In genomic region chr4:147809966-147810304, GRCm38 (mm10) we compare ENCODE assay signal across 8 mouse cellular contexts. TPM values are rescaled to one million over a fixed set of nuclear protein-coding genes. Genes with fewer than 3 reads are reported as not detected.
DNase-seq lines count a peak whose midpoint lies in the region; ATAC-seq and TF ChIP-seq lines count a peak whose summit lies in the region.
"Not testable (repeated sequence)": the region's sequence is repeated elsewhere in the genome, so short reads cannot be mapped to it uniquely, and the experiment has no call there.

No protein-coding gene starts in this region.

- H3K36me3 ChIP-seq in forebrain, embryonic 13.5 days (ENCODE audit: poor library complexity, severe bottlenecking); hindbrain, postnatal 0 days (ENCODE audit: insufficient read depth, low read length); limb, embryonic 10.5 days; liver, embryonic 16.5 days (ENCODE audit: control insufficient read depth, insufficient read depth); midbrain, embryonic 13.5 days; stomach, embryonic 15.5 days: not testable (repeated sequence)
- peaks cover 15% of the 10 kb centered on the region for H3K36me3 ChIP-seq in heart, embryonic 13.5 days

- H3K27me3 ChIP-seq in forebrain, embryonic 13.5 days; heart, embryonic 13.5 days (replicated peaks); hindbrain, postnatal 0 days (ENCODE audit: insufficient read depth, low read length); limb, embryonic 10.5 days (ENCODE audit: low read depth, poor library complexity, severe bottlenecking); liver, embryonic 16.5 days (ENCODE audit: control insufficient read depth, insufficient read depth, low read depth, low read length); midbrain, embryonic 13.5 days; stomach, embryonic 15.5 days (replicated peaks): not testable (repeated sequence)

- DNase-seq in hindbrain, postnatal 0 days (ENCODE audit: low spot score); limb, embryonic 10.5 days (ENCODE audit: low spot score): not testable (repeated sequence)

- not testable (repeated sequence) for TF ChIP-seq CTCF in hindbrain, postnatal 0 days (IDR thresholded peaks at IDR 0.05; ENCODE audit: low read depth)

- WGBS in forebrain, embryonic 13.5 days = 46% methylated on average over 2 of the region's 2 CpGs
- 45% methylated on average over 2 of the region's 2 CpGs for WGBS in heart, embryonic 13.5 days
- 57% methylated on average over 2 of the region's 2 CpGs for WGBS in hindbrain, postnatal 0 days
- 42% methylated on average over 2 of the region's 2 CpGs for WGBS in limb, embryonic 10.5 days
- WGBS in liver, embryonic 16.5 days (ENCODE audit: insufficient replicate concordance) = 29% methylated on average over 2 of the region's 2 CpGs
- 61% methylated on average over 2 of the region's 2 CpGs for WGBS in midbrain, embryonic 13.5 days
- 42% methylated on average over 2 of the region's 2 CpGs for WGBS in stomach, embryonic 15.5 days

- not testable (repeated sequence) for ATAC-seq in forebrain, embryonic 13.5 days; heart, embryonic 13.5 days (ENCODE audit: extremely low read depth, insufficient number of reproducible peaks, low FRiP score, low TSS enrichment); hindbrain, postnatal 0 days; liver, embryonic 16.5 days (ENCODE audit: low read depth); midbrain, embryonic 13.5 days; stomach, embryonic 15.5 days (ENCODE audit: insufficient read depth, low FRiP score, low read depth)

- not testable (repeated sequence) for H3K9ac ChIP-seq in forebrain, embryonic 13.5 days; hindbrain, postnatal 0 days (replicated peaks; ENCODE audit: low read length); liver, embryonic 16.5 days (ENCODE audit: low read depth, low read length); midbrain, embryonic 13.5 days (replicated peaks); stomach, embryonic 15.5 days
- peak overlapping the region; percentile 84; the same call in 1 of the 2 replicates for H3K9ac ChIP-seq in heart, embryonic 13.5 days

- H3K9me3 ChIP-seq in forebrain, embryonic 13.5 days (replicated peaks); heart, embryonic 13.5 days; hindbrain, postnatal 0 days (ENCODE audit: low read length); limb, embryonic 10.5 days (replicated peaks); liver, embryonic 16.5 days (replicated peaks; ENCODE audit: control insufficient read depth, low read length); midbrain, embryonic 13.5 days; stomach, embryonic 15.5 days: not testable (repeated sequence)

- H3K4me3 ChIP-seq in brown adipose tissue, adult 24 weeks (ENCODE audit: insufficient read depth, low read depth, low read length) = peak overlapping the region; percentile 66
- peak overlapping the region; percentile 49 for H3K4me3 ChIP-seq in forebrain, embryonic 13.5 days
- peak overlapping the region; percentile 69 for H3K4me3 ChIP-seq in heart, embryonic 13.5 days
- H3K4me3 ChIP-seq in hindbrain, postnatal 0 days (ENCODE audit: low read length) = peak overlapping the region; percentile 38; the same call in 1 of the 2 replicates
- peak overlapping the region; percentile 57 for H3K4me3 ChIP-seq in limb, embryonic 10.5 days
- peak overlapping the region; percentile 65 for H3K4me3 ChIP-seq in liver, embryonic 16.5 days (ENCODE audit: low read depth, low read length)
- peak overlapping the region; percentile 42; the same call in 1 of the 2 replicates for H3K4me3 ChIP-seq in midbrain, embryonic 13.5 days (replicated peaks)
- H3K4me3 ChIP-seq in stomach, embryonic 15.5 days (replicated peaks) = peak overlapping the region; percentile 55

- peak overlapping the region; percentile 20; the same call in 1 of the 2 replicates for H3K27ac ChIP-seq in brown adipose tissue, adult 24 weeks (replicated peaks; ENCODE audit: low read depth, low read length)
- not testable (repeated sequence) for H3K27ac ChIP-seq in forebrain, embryonic 13.5 days; heart, embryonic 13.5 days (replicated peaks); hindbrain, postnatal 0 days; limb, embryonic 10.5 days; liver, embryonic 16.5 days (ENCODE audit: low read length); midbrain, embryonic 13.5 days
- peak overlapping the region; percentile 64; the same call in 1 of the 2 replicates for H3K27ac ChIP-seq in stomach, embryonic 15.5 days

- peak overlapping the region; percentile 72 for H3K4me2 ChIP-seq in forebrain, embryonic 13.5 days
- peak overlapping the region; percentile 81 for H3K4me2 ChIP-seq in heart, embryonic 13.5 days
- H3K4me2 ChIP-seq in hindbrain, postnatal 0 days (ENCODE audit: low read depth, low read length) = peak overlapping the region; percentile 58; the same call in 1 of the 2 replicates
- H3K4me2 ChIP-seq in liver, embryonic 16.5 days (ENCODE audit: low read depth, low read length) = peak overlapping the region; percentile 68
- peak overlapping the region; percentile 64 for H3K4me2 ChIP-seq in midbrain, embryonic 13.5 days (replicated peaks)
- peak overlapping the region; percentile 69 for H3K4me2 ChIP-seq in stomach, embryonic 15.5 days

- not testable (repeated sequence) for H3K4me1 ChIP-seq in brown adipose tissue, adult 24 weeks (ENCODE audit: control insufficient read depth, insufficient read depth, insufficient read length, low read length); forebrain, embryonic 13.5 days; hindbrain, postnatal 0 days (ENCODE audit: insufficient read depth, low read length); limb, embryonic 10.5 days; liver, embryonic 16.5 days (ENCODE audit: control insufficient read depth, low read depth, low read length); midbrain, embryonic 13.5 days (replicated peaks); stomach, embryonic 15.5 days
- H3K4me1 ChIP-seq in heart, embryonic 13.5 days = peaks cover 11% of the 10 kb centered on the region

RNA-seq across cellular contexts. Expression of gene Zfp984, which starts 0.3 kb away (rescaled TPM):
- polyA plus RNA-seq in brown adipose tissue, adult 24 weeks (2012; ENCODE audit: insufficient read depth, insufficient read length, missing spikeins) = 5.8 and 6.8 TPM in 2 replicates
- polyA plus RNA-seq in forebrain, embryonic 13.5 days (2015; fragmentation: Nextera tagmentation; extraction: Ambion mirVana) = 4.6 and 4.7 TPM in 2 replicates
- polyA plus RNA-seq in heart, embryonic 13.5 days (2015; fragmentation: Nextera tagmentation; extraction: Ambion mirVana) = 8.5 and 9.1 TPM in 2 replicates
- total RNA-seq in hindbrain, postnatal 0 days (2014; rRNA removed) = 1.5 and 1.9 TPM in 2 replicates
- polyA plus RNA-seq in hindbrain, postnatal 0 days (2015; fragmentation: Nextera tagmentation; extraction: Ambion mirVana) = 3.4 TPM in 2 replicates
- polyA plus RNA-seq in limb, embryonic 10.5 days (2016; fragmentation: Nextera tagmentation; extraction: Ambion mirVana) = 9.0 and 9.3 TPM in 2 replicates
- polyA plus RNA-seq in liver, embryonic 16.5 days (2015; fragmentation: Nextera tagmentation; extraction: Ambion mirVana) = 3.2 and 3.4 TPM in 2 replicates
- polyA plus RNA-seq in midbrain, embryonic 13.5 days (2015; fragmentation: Nextera tagmentation; extraction: Ambion mirVana) = 3.9 and 4.6 TPM in 2 replicates
- polyA plus RNA-seq in stomach, embryonic 15.5 days (2015; fragmentation: Nextera tagmentation; extraction: Ambion mirVana) = 8.6 and 9.3 TPM in 2 replicates

RNA-seq across cellular contexts. Expression of gene Zfp933, which starts 38.2 kb away (rescaled TPM):
- polyA plus RNA-seq in brown adipose tissue, adult 24 weeks (2012; ENCODE audit: insufficient read depth, insufficient read length, missing spikeins) = 3.2 and 5.6 TPM in 2 replicates
- polyA plus RNA-seq in forebrain, embryonic 13.5 days (2015; fragmentation: Nextera tagmentation; extraction: Ambion mirVana) = 6.6 and 8.0 TPM in 2 replicates
- polyA plus RNA-seq in heart, embryonic 13.5 days (2015; fragmentation: Nextera tagmentation; extraction: Ambion mirVana) = 3.6 and 3.9 TPM in 2 replicates
- 8.1 and 8.3 TPM in 2 replicates for total RNA-seq in hindbrain, postnatal 0 days (2014; rRNA removed)
- polyA plus RNA-seq in hindbrain, postnatal 0 days (2015; fragmentation: Nextera tagmentation; extraction: Ambion mirVana) = 3.1 and 5.2 TPM in 2 replicates
- 5.2 and 5.4 TPM in 2 replicates for polyA plus RNA-seq in limb, embryonic 10.5 days (2016; fragmentation: Nextera tagmentation; extraction: Ambion mirVana)
- 1.3 and 1.5 TPM in 2 replicates for polyA plus RNA-seq in liver, embryonic 16.5 days (2015; fragmentation: Nextera tagmentation; extraction: Ambion mirVana)
- 6.2 and 7.7 TPM in 2 replicates for polyA plus RNA-seq in midbrain, embryonic 13.5 days (2015; fragmentation: Nextera tagmentation; extraction: Ambion mirVana)
- 4.4 and 5.7 TPM in 2 replicates for polyA plus RNA-seq in stomach, embryonic 15.5 days (2015; fragmentation: Nextera tagmentation; extraction: Ambion mirVana)

RNA-seq across cellular contexts. Expression of gene Miip, which starts 58.7 kb away (rescaled TPM):
- 4.0 and 10.3 TPM in 2 replicates for polyA plus RNA-seq in brown adipose tissue, adult 24 weeks (2012; ENCODE audit: insufficient read depth, insufficient read length, missing spikeins)
- polyA plus RNA-seq in forebrain, embryonic 13.5 days (2015; fragmentation: Nextera tagmentation; extraction: Ambion mirVana) = 60.4 and 62.3 TPM in 2 replicates
- polyA plus RNA-seq in heart, embryonic 13.5 days (2015; fragmentation: Nextera tagmentation; extraction: Ambion mirVana) = 27.2 and 27.6 TPM in 2 replicates
- 33.5 and 34.3 TPM in 2 replicates for total RNA-seq in hindbrain, postnatal 0 days (2014; rRNA removed)
- polyA plus RNA-seq in hindbrain, postnatal 0 days (2015; fragmentation: Nextera tagmentation; extraction: Ambion mirVana) = 35.1 and 36.0 TPM in 2 replicates
- polyA plus RNA-seq in limb, embryonic 10.5 days (2016; fragmentation: Nextera tagmentation; extraction: Ambion mirVana) = 57.4 and 64.2 TPM in 2 replicates
- polyA plus RNA-seq in liver, embryonic 16.5 days (2015; fragmentation: Nextera tagmentation; extraction: Ambion mirVana) = 26.9 and 29.4 TPM in 2 replicates
- 47.4 and 50.3 TPM in 2 replicates for polyA plus RNA-seq in midbrain, embryonic 13.5 days (2015; fragmentation: Nextera tagmentation; extraction: Ambion mirVana)
- 34.6 and 37.6 TPM in 2 replicates for polyA plus RNA-seq in stomach, embryonic 15.5 days (2015; fragmentation: Nextera tagmentation; extraction: Ambion mirVana)

RNA-seq across cellular contexts. Expression of gene Fv1, which starts 58.8 kb away (rescaled TPM):
- polyA plus RNA-seq in brown adipose tissue, adult 24 weeks (2012; ENCODE audit: insufficient read depth, insufficient read length, missing spikeins) = 3.3 and 5.8 TPM in 2 replicates
- 14.8 and 15.8 TPM in 2 replicates for polyA plus RNA-seq in forebrain, embryonic 13.5 days (2015; fragmentation: Nextera tagmentation; extraction: Ambion mirVana)
- polyA plus RNA-seq in heart, embryonic 13.5 days (2015; fragmentation: Nextera tagmentation; extraction: Ambion mirVana) = 7.5 and 8.0 TPM in 2 replicates
- 3.2 and 5.6 TPM in 2 replicates for total RNA-seq in hindbrain, postnatal 0 days (2014; rRNA removed)
- polyA plus RNA-seq in hindbrain, postnatal 0 days (2015; fragmentation: Nextera tagmentation; extraction: Ambion mirVana) = 3.7 and 4.3 TPM in 2 replicates
- 13.5 and 13.7 TPM in 2 replicates for polyA plus RNA-seq in limb, embryonic 10.5 days (2016; fragmentation: Nextera tagmentation; extraction: Ambion mirVana)
- polyA plus RNA-seq in liver, embryonic 16.5 days (2015; fragmentation: Nextera tagmentation; extraction: Ambion mirVana) = 1.8 and 2.0 TPM in 2 replicates
- 11.6 and 12.1 TPM in 2 replicates for polyA plus RNA-seq in midbrain, embryonic 13.5 days (2015; fragmentation: Nextera tagmentation; extraction: Ambion mirVana)
- 8.8 and 9.8 TPM in 2 replicates for polyA plus RNA-seq in stomach, embryonic 15.5 days (2015; fragmentation: Nextera tagmentation; extraction: Ambion mirVana)
